Mouse (Mus musculus) liver, embryonic 11.5 days (tissue): ENCODE measurements around the gene Irf7. TPM values are rescaled to one million over a fixed set of nuclear protein-coding genes. Genes with fewer than 3 reads are reported as not detected.
A peak's percentile ranks its signal among the peaks of the same experiment; 100 is the strongest.

ENCODE experiments used
- ATAC-seq: fragments of 200-750 bp; cut with Nextera tagmentation; replicated peaks from 2 replicates; pipeline ENCODE4 v1.8.0; 2017; ENCODE audit warnings: moderate number of reproducible peaks, mild to moderate bottlenecking, moderate TSS enrichment, moderate library complexity; ENCODE audit not compliant: low FRiP score
- DNase-seq: peaks from one replicate; pipeline ENCODE4 v3.0.0-alpha.2; 2017; ENCODE audit warnings: low spot score
- H3K27ac ChIP-seq: fragments of 300-500 bp; sonication (generic); 2 replicates; pipeline ENCODE4 v1.5.1; 2014; ENCODE audit warnings: mild to moderate bottlenecking, low read depth, low read length, control low read depth
- H3K27me3 ChIP-seq: fragments of 300-500 bp; sonication (generic); replicated peaks from 2 replicates; pipeline ENCODE4 v1.6.1; 2014; ENCODE audit warnings: low read length, mixed read lengths; ENCODE audit not compliant: control insufficient read depth, insufficient read depth
- H3K36me3 ChIP-seq: fragments of 300-500 bp; sonication (generic); 2 replicates; pipeline ENCODE4 v1.6.1; 2014; ENCODE audit warnings: mild to moderate bottlenecking, low read length, moderate library complexity, mixed read lengths; ENCODE audit not compliant: control insufficient read depth, insufficient read depth
- H3K4me1 ChIP-seq: fragments of 300-500 bp; sonication (generic); replicated peaks from 2 replicates; pipeline ENCODE4 v1.6.1; 2014; ENCODE audit warnings: low read length, mixed read lengths; ENCODE audit not compliant: control insufficient read depth, insufficient read depth
- H3K4me2 ChIP-seq: fragments of 300-500 bp; sonication (generic); 2 replicates; pipeline ENCODE4 v1.6.1; 2014; ENCODE audit warnings: mild to moderate bottlenecking, control low read depth, moderate library complexity
- H3K4me3 ChIP-seq: fragments of 300-500 bp; sonication (generic); 2 replicates; pipeline ENCODE4 v1.5.1; 2014; ENCODE audit warnings: low read depth, low read length, control low read depth
- H3K9ac ChIP-seq: fragments of 300-500 bp; sonication (generic); 2 replicates; pipeline ENCODE4 v1.6.1; 2014; ENCODE audit warnings: low read depth, low read length, control low read depth
- H3K9me3 ChIP-seq: fragments of 300-500 bp; sonication (generic); 2 replicates; pipeline ENCODE4 v1.6.1; 2016; ENCODE audit warnings: low read length, inconsistent platforms, mixed read lengths; ENCODE audit not compliant: control insufficient read depth
- WGBS: fragments of 180-500 bp; shearing (Covaris S2); extraction: QIAGEN DNeasy Blood & Tissue Kit; methylation state at CpG from one replicate; pipeline ENCODE4 v1.1.7; 2014; 5-methylcytosine and 5-hydroxymethylcytosine counted together
- polyA plus RNA-seq: library from polyadenylated mRNA; unstranded; fragments of >200 nt; fragmentation: Nextera tagmentation; extraction: Ambion mirVana; gene quantifications from 2 replicates; pipeline ENCODE4 v1.2.1, GENCODE M21; 2014

Irf7 gene
- polyA plus RNA-seq, 1 experiment from 2014 or later = 4.0 TPM

- Histone ChIP-seq H3K27ac (peak overlapping the region; percentile 89; the same call in 1 of the 2 replicates), H3K4me3 (no peak overlapping the region; the same call in 1 of the 2 replicates), H3K4me2 (peak overlapping the region; percentile 97), H3K4me1 (peaks cover 50% of the 10 kb centered on the region), H3K9me3 (no peaks in the 10 kb centered on the region), H3K9ac (peak overlapping the region; percentile 92), H3K36me3 (peaks cover 11% of the 10 kb centered on the region; the same call in 1 of the 2 replicates), H3K27me3 (no peaks in the 10 kb centered on the region)
- DNase-seq = no peak
- ATAC-seq = no peak
- 96% methylated on average over 1 of the region's 1 CpGs for WGBS
Observed at GRCm38 (mm10) chr7:141219558-141220099, 46.7 kb downstream of the Irf7 start.

- Histone ChIP-seq H3K4me2 (0 out of 2 replicates have a peak overlapping the region, but pooled peaks have one; percentile 8), H3K4me3 (no peak overlapping the region), H3K9ac (no peak overlapping the region; the same call in 1 of the 2 replicates), H3K9me3 (no peaks in the 10 kb centered on the region), H3K27ac (no peak overlapping the region), H3K36me3 (peaks cover 11% of the 10 kb centered on the region; the same call in 1 of the 2 replicates), H3K4me1 (peaks cover 53% of the 10 kb centered on the region), H3K27me3 (no peaks in the 10 kb centered on the region)
- DNase-seq (no peak), ATAC-seq (no peak)
- WGBS = 88% methylated on average over 5 of the region's 5 CpGs
Observed at GRCm38 (mm10) chr7:141218557-141219133, 47.6 kb downstream of the Irf7 start.

GRCm38 (mm10) chr7:141218141-141218540, 48.1 kb downstream of the Irf7 start:
- H3K27ac ChIP-seq = no peak overlapping the region
- H3K9ac ChIP-seq = peak overlapping the region; percentile 28; the same call in 1 of the 2 replicates
- H3K4me2 ChIP-seq = peak overlapping the region; percentile 24
- H3K4me3 ChIP-seq = no peak overlapping the region
- no peaks in the 10 kb centered on the region for H3K27me3 ChIP-seq
- WGBS = 79% methylated on average over 3 of the region's 3 CpGs
- DNase-seq = no peak
- H3K36me3 ChIP-seq = peaks cover 11% of the 10 kb centered on the region; the same call in 1 of the 2 replicates
- no peak for ATAC-seq
- H3K4me1 ChIP-seq = peaks cover 53% of the 10 kb centered on the region
- no peaks in the 10 kb centered on the region for H3K9me3 ChIP-seq

- DNase-seq = no peak
- Histone ChIP-seq H3K4me3 (no peak overlapping the region; the same call in 1 of the 2 replicates), H3K9me3 (no peaks in the 10 kb centered on the region), H3K27me3 (no peaks in the 10 kb centered on the region), H3K9ac (peak overlapping the region; percentile 28; the same call in 1 of the 2 replicates), H3K36me3 (peaks cover 11% of the 10 kb centered on the region; the same call in 1 of the 2 replicates), H3K27ac (0 out of 2 replicates have a peak overlapping the region, but pooled peaks have one; percentile 11), H3K4me2 (peak overlapping the region; percentile 78), H3K4me1 (peaks cover 56% of the 10 kb centered on the region)
- 92% methylated on average over 17 of the region's 17 CpGs for WGBS
- no peak for ATAC-seq
Observed at GRCm38 (mm10) chr7:141217343-141218013, 48.8 kb downstream of the Irf7 start.

GRCm38 (mm10) chr7:141216894-141217293, 49.4 kb downstream of the Irf7 start:
- Histone ChIP-seq H3K9ac (peak overlapping the region; percentile 67), H3K9me3 (no peaks in the 10 kb centered on the region), H3K27ac (no peak overlapping the region), H3K4me1 (peaks cover 50% of the 10 kb centered on the region), H3K36me3 (peaks cover 11% of the 10 kb centered on the region; the same call in 1 of the 2 replicates), H3K27me3 (no peaks in the 10 kb centered on the region), H3K4me3 (peak overlapping the region; percentile 64), H3K4me2 (peak overlapping the region; percentile 78)
- WGBS = 83% methylated on average over 11 of the region's 11 CpGs
- DNase-seq (no peak), ATAC-seq (no peak)

- peak; percentile 66 for ATAC-seq
- no peaks in the 10 kb centered on the region for H3K9me3 ChIP-seq
- peaks cover 47% of the 10 kb centered on the region for H3K4me1 ChIP-seq
- H3K27me3 ChIP-seq = peaks cover 6% of the 10 kb centered on the region; the same call in 1 of the 2 replicates
- no peak for DNase-seq
- peaks cover 11% of the 10 kb centered on the region; the same call in 1 of the 2 replicates for H3K36me3 ChIP-seq
- peak overlapping the region; percentile 67 for H3K9ac ChIP-seq
- peak overlapping the region; percentile 64 for H3K4me3 ChIP-seq
- WGBS = 1% methylated on average over 42 of the region's 42 CpGs
- H3K27ac ChIP-seq = peak overlapping the region; percentile 93
- peak overlapping the region; percentile 78 for H3K4me2 ChIP-seq
Observed at GRCm38 (mm10) chr7:141215880-141216733, 50.2 kb downstream of the Irf7 start.

GRCm38 (mm10) chr7:141215101-141215879, 51.0 kb downstream of the Irf7 start, which contains the start of gene Rassf7:
Gene Rassf7 (plus strand): TSS chr7:141215860.
- H3K36me3 ChIP-seq = peaks cover 11% of the 10 kb centered on the region; the same call in 1 of the 2 replicates
- H3K9ac ChIP-seq = peak within 1 kb of the TSS; percentile 77
- H3K4me3 ChIP-seq = peak within 1 kb of the TSS; percentile 64
- peak within 1 kb of the TSS; percentile 78 for H3K4me2 ChIP-seq
- DNase-seq (peak; percentile 97), ATAC-seq (peak; percentile 92)
- WGBS = 3% methylated on average over 41 of the region's 41 CpGs
- no peaks in the 10 kb centered on the region for H3K9me3 ChIP-seq
- H3K4me1 ChIP-seq = peaks cover 45% of the 10 kb centered on the region
- peak within 1 kb of the TSS; percentile 93 for H3K27ac ChIP-seq
- peaks cover 8% of the 10 kb centered on the region; the same call in 1 of the 2 replicates for H3K27me3 ChIP-seq
